Mouse (Mus musculus) mammary gland, adult 2 months (tissue): Measurements from ENCODE around the gene Zeb2. TPM values are rescaled to one million over a fixed set of nuclear protein-coding genes. Genes with fewer than 3 reads are reported as not detected.

Experiments used
- polyA plus RNA-seq: library from polyadenylated mRNA; depleted of rRNA; stranded (reverse); fragments of >200 nt; gene quantifications from 2 replicates; pipeline ENCODE4 v1.2.3, GENCODE M21; 2012; ENCODE audit warnings: low replicate concordance; rRNA removed

Zeb2 gene
- 23.1 and 54.0 TPM in 2 replicates for polyA plus RNA-seq

DNA sequence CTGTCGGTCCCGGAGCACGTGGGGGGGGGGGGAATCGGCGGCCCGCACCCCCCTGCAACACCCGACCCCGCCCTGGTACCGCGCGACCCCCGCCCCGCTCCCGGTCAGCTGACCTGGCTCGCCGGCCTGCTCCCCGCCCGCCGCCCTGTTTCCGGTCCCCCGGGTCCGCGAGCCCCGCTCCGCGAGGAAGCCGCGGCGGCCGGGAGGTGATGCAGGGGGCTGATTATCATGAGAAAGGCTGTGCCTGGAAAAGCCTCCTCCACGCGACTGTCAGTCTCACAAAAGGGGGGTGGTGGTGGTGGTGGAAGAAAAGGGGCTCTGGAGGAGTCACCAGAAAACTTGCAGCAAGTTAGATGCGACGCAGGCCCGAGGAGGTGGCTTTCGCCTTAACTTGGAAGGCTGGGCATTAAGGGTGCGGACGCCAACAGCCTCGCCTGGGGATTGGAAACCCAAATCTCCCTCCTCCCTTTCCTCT is at the start of gene Zeb2:
TSS of gene Zeb2 (minus strand) at position 309 of the 475 bp plus-strand sequence.

Other genes starting within 250 kb of the Zeb2 start
- 3.6 and 11.9 TPM in 2 replicates for gene Gtdc1, start 189.7 kb downstream of the Zeb2 start, polyA plus RNA-seq